Mouse (Mus musculus) megakaryocyte, embryonic 14.5 days (primary cell): ENCODE data around the gene Dlgap3.

Experiments
- FLI1 ChIP-seq: IDR thresholded peaks from 2 replicates; pipeline ENCODE4 v1.6.1; 2012; ENCODE audit warnings: low read length, inconsistent platforms, mixed read lengths
- GATA1 ChIP-seq: IDR thresholded peaks from 3 replicates; pipeline ENCODE4 v1.6.1; 2012; ENCODE audit warnings: mixed read lengths, low read length, inconsistent platforms, borderline replicate concordance

- no peak for TF ChIP-seq FLI1
- TF ChIP-seq GATA1, result no peak; the same call in 2 of the 3 replicates
These were observed 89.3 kb downstream of the Dlgap3 start for GRCm38 (mm10) chr4:127258186-127258897.
